ENCODE assay signal across 10 mouse cellular contexts in the genomic region with DNA sequence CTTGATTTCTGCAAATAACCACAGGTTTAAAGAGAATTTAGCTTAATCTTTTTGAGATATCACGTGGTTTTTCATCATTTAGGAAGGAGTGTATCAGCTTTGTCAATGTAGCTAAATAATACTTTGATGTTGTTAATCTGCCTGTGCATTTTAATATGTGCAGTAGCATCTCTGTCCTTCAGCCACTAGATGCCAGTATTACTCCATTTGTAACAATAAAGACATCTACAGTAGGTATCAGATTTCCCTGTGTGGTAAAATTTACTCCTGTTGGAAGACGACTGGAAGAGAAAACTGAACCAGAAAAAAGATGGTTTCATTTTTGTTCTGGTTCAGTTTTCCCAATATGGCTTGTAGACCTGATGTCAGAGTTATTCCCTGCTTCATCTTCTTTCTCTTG. TPM values are rescaled to one million over a fixed set of nuclear protein-coding genes. Genes with fewer than 3 reads are reported as not detected.
DNase-seq lines count a peak whose midpoint lies in the region; ATAC-seq and TF ChIP-seq lines count a peak whose summit lies in the region.
"Had no signal": no experiment of that assay in that cellular context is flagged by ENCODE, and none has a peak within 500 bp of the region (broad histone marks: within the 10 kb centered on the region; RNA-seq: fewer than 3 reads in every experiment).

No protein-coding gene starts in this region.

- no peak overlapping the region for H3K4me3 ChIP-seq in forebrain, embryonic 12.5 days (replicated peaks)
- H3K4me3 ChIP-seq in forebrain, embryonic 11.5 days (ENCODE audit: low read depth, low read length) = no peak overlapping the region
- no peak overlapping the region for H3K4me3 ChIP-seq in lung, postnatal 0 days (ENCODE audit: low read depth, low read length)
- H3K4me3 ChIP-seq in hindbrain, postnatal 0 days (ENCODE audit: low read length) = no peak overlapping the region
- H3K4me3 ChIP-seq: heart, embryonic 13.5 days; limb, embryonic 15.5 days had no signal

- TF ChIP-seq EP300 in lung, postnatal 0 days (IDR thresholded peaks at IDR 0.05) = no peak

- H3K36me3 ChIP-seq in forebrain, embryonic 12.5 days (replicated peaks) = peaks cover 53% of the 10 kb centered on the region
- H3K36me3 ChIP-seq in forebrain, embryonic 11.5 days (ENCODE audit: control insufficient read depth, insufficient read depth, low read length) = no peaks in the 10 kb centered on the region; the same call in 1 of the 2 replicates
- H3K36me3 ChIP-seq in lung, postnatal 0 days (ENCODE audit: insufficient read depth, low read length) = peaks cover 19% of the 10 kb centered on the region; the same call in 1 of the 2 replicates
- peaks cover 4% of the 10 kb centered on the region for H3K36me3 ChIP-seq in hindbrain, postnatal 0 days (ENCODE audit: insufficient read depth, low read length)

- ATAC-seq in forebrain, embryonic 12.5 days (ENCODE audit: low FRiP score) = peak; percentile 62; the same call in 1 of the 2 replicates
- ATAC-seq in forebrain, embryonic 11.5 days (replicated peaks; ENCODE audit: low FRiP score) = no peak
- no peak for ATAC-seq in lung, postnatal 0 days
- no peak for ATAC-seq in hindbrain, postnatal 0 days

- TF ChIP-seq CTCF in lung, postnatal 0 days (IDR thresholded peaks at IDR 0.05) = peak; percentile 73
- TF ChIP-seq CTCF in hindbrain, postnatal 0 days (IDR thresholded peaks at IDR 0.05; ENCODE audit: low read depth) = peak; percentile 85

- no peaks in the 10 kb centered on the region for H3K27me3 ChIP-seq in forebrain, embryonic 12.5 days
- H3K27me3 ChIP-seq in forebrain, embryonic 11.5 days (ENCODE audit: control insufficient read depth, insufficient read depth, low read length) = no peaks in the 10 kb centered on the region
- no peaks in the 10 kb centered on the region for H3K27me3 ChIP-seq in lung, postnatal 0 days (replicated peaks; ENCODE audit: insufficient read depth, low read length)
- H3K27me3 ChIP-seq in hindbrain, postnatal 0 days (ENCODE audit: insufficient read depth, low read length) = no peaks in the 10 kb centered on the region
- H3K27me3 ChIP-seq: heart, embryonic 13.5 days; limb, embryonic 15.5 days had no signal

- H3K9ac ChIP-seq in forebrain, embryonic 12.5 days = no peak overlapping the region
- H3K9ac ChIP-seq in forebrain, embryonic 11.5 days (ENCODE audit: low read length) = no peak overlapping the region
- H3K9ac ChIP-seq in lung, postnatal 0 days (replicated peaks; ENCODE audit: low read depth) = no peak overlapping the region
- no peak overlapping the region for H3K9ac ChIP-seq in hindbrain, postnatal 0 days (replicated peaks; ENCODE audit: low read length)
- H3K9ac ChIP-seq: heart, embryonic 13.5 days; limb, embryonic 15.5 days had no signal

- H3K27ac ChIP-seq in forebrain, embryonic 12.5 days = no peak overlapping the region
- no peak overlapping the region for H3K27ac ChIP-seq in forebrain, embryonic 11.5 days (ENCODE audit: low read depth, low read length)
- H3K27ac ChIP-seq in lung, postnatal 0 days (ENCODE audit: low read length) = no peak overlapping the region
- H3K27ac ChIP-seq in hindbrain, postnatal 0 days = no peak overlapping the region
- H3K27ac ChIP-seq: heart, embryonic 13.5 days; limb, embryonic 15.5 days had no signal

- no peak overlapping the region for H3K4me2 ChIP-seq in forebrain, embryonic 12.5 days
- no peak overlapping the region for H3K4me2 ChIP-seq in forebrain, embryonic 11.5 days (ENCODE audit: low read depth, low read length, severe bottlenecking)
- no peak overlapping the region for H3K4me2 ChIP-seq in lung, postnatal 0 days (replicated peaks; ENCODE audit: low read depth, low read length)
- H3K4me2 ChIP-seq in hindbrain, postnatal 0 days (ENCODE audit: low read depth, low read length) = no peak overlapping the region
- H3K4me2 ChIP-seq: heart, embryonic 13.5 days; limb, embryonic 15.5 days had no signal

- H3K9me3 ChIP-seq in forebrain, embryonic 12.5 days = no peaks in the 10 kb centered on the region
- H3K9me3 ChIP-seq in forebrain, embryonic 11.5 days (ENCODE audit: control insufficient read depth, low read length) = no peaks in the 10 kb centered on the region
- H3K9me3 ChIP-seq in lung, postnatal 0 days (ENCODE audit: low read length) = no peaks in the 10 kb centered on the region
- no peaks in the 10 kb centered on the region for H3K9me3 ChIP-seq in hindbrain, postnatal 0 days (ENCODE audit: low read length)
- H3K9me3 ChIP-seq: heart, embryonic 13.5 days; limb, embryonic 15.5 days had no signal

- 51% methylated on average over 2 of the region's 2 CpGs for WGBS in forebrain, embryonic 12.5 days
- 46% methylated on average over 2 of the region's 2 CpGs for WGBS in forebrain, embryonic 11.5 days
- WGBS in lung, postnatal 0 days = 43% methylated on average over 2 of the region's 2 CpGs
- 39% methylated on average over 2 of the region's 2 CpGs for WGBS in hindbrain, postnatal 0 days

- no peaks in the 10 kb centered on the region for H3K4me1 ChIP-seq in forebrain, embryonic 12.5 days
- H3K4me1 ChIP-seq in forebrain, embryonic 11.5 days (replicated peaks; ENCODE audit: control insufficient read depth, insufficient read depth, low read length) = no peaks in the 10 kb centered on the region
- H3K4me1 ChIP-seq in lung, postnatal 0 days (ENCODE audit: insufficient read depth, low read depth, low read length) = no peaks in the 10 kb centered on the region
- no peaks in the 10 kb centered on the region for H3K4me1 ChIP-seq in hindbrain, postnatal 0 days (ENCODE audit: insufficient read depth, low read length)
- H3K4me1 ChIP-seq: heart, embryonic 13.5 days had no signal

- no peak for DNase-seq in forebrain, embryonic 11.5 days (ENCODE audit: low spot score)
- peak; percentile 65 for DNase-seq in lung, postnatal 0 days (ENCODE audit: low spot score)
- DNase-seq in lung, postnatal 4 days = no peak
- DNase-seq in hindbrain, postnatal 0 days (ENCODE audit: low spot score) = peak; percentile 87
- no peak for DNase-seq in spleen, postnatal 10 days (ENCODE audit: low spot score in 2 of 2)
- no peak for DNase-seq in urinary bladder, postnatal 4 days (ENCODE audit: low spot score in 2 of 2)
- DNase-seq in thymus, adult 18-20 months = no peak

RNA-seq across cellular contexts. Expression of a gene that starts 11.4 kb away (rescaled TPM):
- polyA plus RNA-seq in forebrain, embryonic 12.5 days (2016; fragmentation: Nextera tagmentation; extraction: Ambion mirVana) = 33.0 and 35.4 TPM in 2 replicates
- polyA plus RNA-seq in forebrain, embryonic 11.5 days (2014; fragmentation: Nextera tagmentation; extraction: Ambion mirVana) = 29.5 and 32.7 TPM in 2 replicates
- 18.4 and 18.7 TPM in 2 replicates for polyA plus RNA-seq in lung, postnatal 0 days (2015; fragmentation: Nextera tagmentation; extraction: Ambion mirVana)
- 32.6 and 33.8 TPM in 2 replicates for total RNA-seq in hindbrain, postnatal 0 days (2014; rRNA removed)
- polyA plus RNA-seq in hindbrain, postnatal 0 days (2015; fragmentation: Nextera tagmentation; extraction: Ambion mirVana) = 29.9 and 33.2 TPM in 2 replicates

Comparison
In these comparisons a context has a peak if more than half of its experiments do, and no peak if none do; other contexts are left out.
1. DNase-seq: peak in lung, postnatal 0 days (single experiment) and hindbrain, postnatal 0 days (single experiment); none in forebrain, embryonic 11.5 days (single experiment), lung, postnatal 4 days (0 of 2), spleen, postnatal 10 days (0 of 2), urinary bladder, postnatal 4 days (0 of 2) and thymus, adult 18-20 months (0 of 2).